Mouse (Mus musculus) brain, embryonic 14.5 days (tissue): ENCODE data around the gene Micall1. TPM values are rescaled to one million over a fixed set of nuclear protein-coding genes. Genes with fewer than 3 reads are reported as not detected.

Source experiments
- DNase-seq: peaks from one replicate; pipeline ENCODE4 v3.0.0-alpha.2; 2011; ENCODE audit warnings: low read depth
- CTCF ChIP-seq: fragments of 200-500 bp; IDR thresholded peaks from 2 replicates; pipeline ENCODE4 v1.5.1; 2012; ENCODE audit warnings: inconsistent platforms, mild to moderate bottlenecking, moderate library complexity, borderline replicate concordance; ENCODE audit not compliant: insufficient read depth, insufficient read length; ENCODE audit errors: extremely low read depth
- POLR2A ChIP-seq: fragments of 200-500 bp; IDR thresholded peaks from 2 replicates; pipeline ENCODE4 v1.6.1; 2012; ENCODE audit warnings: mild to moderate bottlenecking, inconsistent platforms, borderline replicate concordance; ENCODE audit not compliant: poor library complexity, insufficient read depth, insufficient read length, severe bottlenecking; ENCODE audit errors: extremely low read depth
- polyA plus RNA-seq: library from polyadenylated mRNA; depleted of rRNA; stranded (reverse); fragments of >200 nt; gene quantifications from 2 replicates; pipeline ENCODE4 v1.2.3, GENCODE M21; 2012

Micall1 gene
- polyA plus RNA-seq, 1 experiment = 35.7 TPM

- TF ChIP-seq POLR2A = no peak
- peak; percentile 45; the same call in 1 of the 2 replicates for TF ChIP-seq CTCF
- DNase-seq = no peak
These were observed 19.5 kb downstream of the Micall1 start for GRCm38 (mm10) chr15:79128208-79128607.

GRCm38 (mm10) chr15:79129311-79129710 lies 20.6 kb downstream of the Micall1 start:
- no peak for DNase-seq
- TF ChIP-seq CTCF (no peak), POLR2A (no peak)

- no peak for DNase-seq
- TF ChIP-seq POLR2A (no peak), CTCF (no peak)
These were observed 22.1 kb downstream of the Micall1 start for GRCm38 (mm10) chr15:79130782-79131181.

GRCm38 (mm10) chr15:79131442-79131841 lies 22.7 kb downstream of the Micall1 start:
- DNase-seq = no peak
- TF ChIP-seq POLR2A = no peak
- no peak for TF ChIP-seq CTCF

- no peak for TF ChIP-seq CTCF
- TF ChIP-seq POLR2A = no peak
- DNase-seq = no peak
These were observed 24.5 kb downstream of the Micall1 start for GRCm38 (mm10) chr15:79133191-79133661.

GRCm38 (mm10) chr15:79134496-79135270 lies 26.0 kb downstream of the Micall1 start:
- TF ChIP-seq CTCF (no peak), POLR2A (no peak)

GRCm38 (mm10) chr15:79135332-79135731 lies 26.6 kb downstream of the Micall1 start:
- no peak for TF ChIP-seq POLR2A
- TF ChIP-seq CTCF = no peak
- DNase-seq = no peak

More at GRCm38 (mm10) chr15:79134496-79135270, 26.0 kb downstream of the Micall1 start:
- DNase-seq = no peak

- no peak for DNase-seq
- TF ChIP-seq POLR2A (no peak), CTCF (no peak)
These were observed 27.3 kb downstream of the Micall1 start for GRCm38 (mm10) chr15:79135783-79136575.

GRCm38 (mm10) chr15:79139640-79140039 lies 30.9 kb downstream of the Micall1 start:
- no peak for DNase-seq
- TF ChIP-seq CTCF (peak; percentile 38; the same call in 1 of the 2 replicates), POLR2A (no peak)

- TF ChIP-seq CTCF = no peak
- peak; percentile 66; the same call in 1 of the 2 replicates for TF ChIP-seq POLR2A
- DNase-seq = peak; percentile 98
These were observed 32.3 kb downstream of the Micall1 start, which contains the start of the genes Polr2f and 1700088E04Rik for GRCm38 (mm10) chr15:79140866-79141565. Gene Polr2f, plus strand, starts transcription at chr15:79141009. Gene 1700088E04Rik, minus strand, starts transcription at chr15:79141253.

GRCm38 (mm10) chr15:79141566-79141917 lies 32.8 kb downstream of the Micall1 start:
- no peak for DNase-seq
- no peak for TF ChIP-seq CTCF
- TF ChIP-seq POLR2A = no peak

GRCm38 (mm10) chr15:79143316-79143715 lies 34.6 kb downstream of the Micall1 start:
- no peak for DNase-seq
- no peak for TF ChIP-seq POLR2A
- no peak for TF ChIP-seq CTCF
